Mouse (Mus musculus) skeletal muscle tissue, postnatal 0 days (tissue): Measurements from ENCODE around the gene Olfr1224-ps1. TPM values are rescaled to one million over a fixed set of nuclear protein-coding genes. Genes with fewer than 3 reads are reported as not detected.

Experiments
- polyA plus RNA-seq: library from polyadenylated mRNA; unstranded; fragments of >200 nt; fragmentation: Nextera tagmentation; extraction: Ambion mirVana; gene quantifications from 2 replicates; pipeline ENCODE4 v1.2.1, GENCODE M21; 2015

Gene Olfr1224-ps1
- polyA plus RNA-seq, result not detected in 2 replicates

DNA sequence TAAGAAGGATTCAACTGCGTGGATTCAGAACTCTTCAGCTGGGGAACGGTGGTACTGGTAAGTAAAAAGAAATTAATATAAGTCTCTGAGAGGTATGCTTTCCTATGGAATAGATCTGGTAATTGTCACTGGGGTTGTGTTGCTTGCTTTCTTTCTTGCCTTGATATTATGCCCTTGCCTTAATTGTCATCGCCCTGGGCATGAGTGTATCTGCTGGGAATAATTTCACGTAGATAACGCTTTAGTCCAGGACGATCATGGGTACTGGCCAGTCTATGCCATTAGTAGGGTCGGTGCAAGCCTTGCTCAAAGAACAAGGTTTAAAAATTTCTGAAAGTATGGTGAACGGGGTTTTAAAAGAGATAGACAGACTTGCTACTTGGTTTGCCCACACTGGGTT lies at the start of gene Olfr1224-ps1:
Olfr1224-ps1 (minus strand) TSS at position 101 of the 400 bp plus-strand sequence.

GRCm38 (mm10) chr2:89199948-89200347 lies 36.1 kb upstream of the Olfr1224-ps1 start, which contains the start of gene Olfr1226:
Gene Olfr1226 (minus strand): TSS chr2:89200048.

DNA sequence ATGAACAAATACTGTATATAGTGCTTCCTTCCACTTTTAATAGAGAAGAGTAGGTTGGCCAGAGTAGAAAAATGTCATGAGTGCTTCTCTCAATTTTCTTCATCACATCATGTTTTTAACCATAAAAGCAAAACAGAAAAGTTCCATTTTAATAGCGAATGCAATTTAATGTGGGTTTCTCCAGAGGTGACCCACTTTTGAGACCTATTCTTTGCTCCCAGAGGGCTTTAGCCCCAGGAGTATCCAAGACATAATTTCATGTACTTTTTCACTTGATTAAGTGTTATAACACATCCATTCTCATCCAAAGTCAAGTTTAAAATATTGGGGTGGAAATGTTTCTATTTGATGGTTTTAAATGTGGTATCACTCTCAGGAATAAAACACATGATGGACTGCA lies 10.7 kb upstream of the Olfr1224-ps1 start, which contains the start of gene Olfr1225:
Olfr1225 (minus strand) TSS at position 101 of the 400 bp plus-strand sequence.

GRCm38 (mm10) chr2:89151460-89151859 lies 12.4 kb downstream of the Olfr1224-ps1 start, which contains the start of gene Olfr1223:
Gene Olfr1223 (minus strand): TSS chr2:89151560.

DNA sequence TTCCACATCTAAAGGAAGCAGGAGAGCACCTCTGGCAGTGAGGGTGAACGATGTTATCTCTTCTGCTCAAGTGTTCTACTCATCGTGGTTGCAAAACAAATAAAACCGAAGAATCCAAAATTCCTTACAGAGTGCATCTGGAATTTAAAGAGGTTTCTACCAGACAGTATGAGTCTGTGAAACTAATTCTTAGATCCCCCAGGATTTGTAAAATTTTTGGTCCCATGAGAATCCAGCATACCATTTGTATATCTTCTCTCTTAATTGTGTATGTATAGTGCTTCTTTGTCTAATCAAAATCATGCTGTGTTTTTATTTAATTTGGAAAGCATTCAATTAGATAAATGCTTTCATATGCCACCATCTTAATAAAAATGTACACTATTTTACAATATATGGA lies 30.9 kb downstream of the Olfr1224-ps1 start, which contains the start of gene Olfr1222:
Olfr1222 (minus strand) TSS at position 101 of the 400 bp plus-strand sequence.

GRCm38 (mm10) chr2:89117183-89117582 lies 46.7 kb downstream of the Olfr1224-ps1 start, which contains the start of gene Olfr1221:
Gene Olfr1221 (minus strand): TSS chr2:89117283.

GRCm38 (mm10) chr2:89106735-89107134 lies 57.2 kb downstream of the Olfr1224-ps1 start, which contains the start of gene Olfr1220:
Gene Olfr1220 (minus strand): TSS chr2:89106835.

Other genes with a start within 250 kb of the Olfr1224-ps1 start
- gene Olfr1209, start 248.9 kb downstream of the Olfr1224-ps1 start, polyA plus RNA-seq, result not detected in 2 replicates
- not detected in 2 replicates for gene Olfr1211, start 226.0 kb downstream of the Olfr1224-ps1 start, polyA plus RNA-seq
- gene Olfr1212, start 210.1 kb downstream of the Olfr1224-ps1 start, polyA plus RNA-seq, result not detected in 2 replicates
- not detected in 2 replicates for gene Gm13762, start 183.8 kb downstream of the Olfr1224-ps1 start, polyA plus RNA-seq
- gene Olfr1214, start 171.4 kb downstream of the Olfr1224-ps1 start, polyA plus RNA-seq, result not detected in 2 replicates
- gene Olfr1215, start 157.1 kb downstream of the Olfr1224-ps1 start, polyA plus RNA-seq, result not detected in 2 replicates
- not detected in 2 replicates for gene Olfr1216, start 145.8 kb downstream of the Olfr1224-ps1 start, polyA plus RNA-seq
- gene Olfr1217, start 132.0 kb downstream of the Olfr1224-ps1 start, polyA plus RNA-seq, result not detected in 2 replicates
- not detected in 2 replicates for gene Olfr1218, start 102.9 kb downstream of the Olfr1224-ps1 start, polyA plus RNA-seq
- gene Olfr1219, start 80.6 kb downstream of the Olfr1224-ps1 start, polyA plus RNA-seq, result not detected in 2 replicates
- gene Olfr1220, start 57.3 kb downstream of the Olfr1224-ps1 start, polyA plus RNA-seq, result not detected in 2 replicates
- gene Olfr1221, start 46.8 kb downstream of the Olfr1224-ps1 start, polyA plus RNA-seq, result not detected in 2 replicates
- not detected in 2 replicates for gene Olfr1222, start 31.0 kb downstream of the Olfr1224-ps1 start, polyA plus RNA-seq
- gene Olfr1223, start 12.5 kb downstream of the Olfr1224-ps1 start, polyA plus RNA-seq, result not detected in 2 replicates
- gene Olfr1225, start 10.6 kb upstream of the Olfr1224-ps1 start, polyA plus RNA-seq, result not detected in 2 replicates
- not detected in 2 replicates for gene Olfr1226, start 36.0 kb upstream of the Olfr1224-ps1 start, polyA plus RNA-seq
- gene Olfr1228, start 90.0 kb upstream of the Olfr1224-ps1 start, polyA plus RNA-seq, result not detected in 2 replicates
- not detected in 2 replicates for gene Olfr1229, start 123.9 kb upstream of the Olfr1224-ps1 start, polyA plus RNA-seq
- gene Olfr1230, start 133.2 kb upstream of the Olfr1224-ps1 start, polyA plus RNA-seq, result not detected in 2 replicates
- gene Olfr1231, start 143.0 kb upstream of the Olfr1224-ps1 start, polyA plus RNA-seq, result not detected in 2 replicates
- not detected in 2 replicates for gene Olfr1232, start 165.6 kb upstream of the Olfr1224-ps1 start, polyA plus RNA-seq
- gene Olfr1233, start 178.3 kb upstream of the Olfr1224-ps1 start, polyA plus RNA-seq, result not detected in 2 replicates
- not detected in 2 replicates for gene Olfr1234, start 200.8 kb upstream of the Olfr1224-ps1 start, polyA plus RNA-seq
- not detected in 2 replicates for gene Olfr1238, start 245.6 kb upstream of the Olfr1224-ps1 start, polyA plus RNA-seq